Mouse (Mus musculus): Measurements from ENCODE around the gene Fabp7. TPM values are rescaled to one million over a fixed set of nuclear protein-coding genes. Genes with fewer than 3 reads are reported as not detected.

Fabp7 gene
- polyA plus RNA-seq, 1 experiment from 2014 or later: 1.7 TPM

DNA sequence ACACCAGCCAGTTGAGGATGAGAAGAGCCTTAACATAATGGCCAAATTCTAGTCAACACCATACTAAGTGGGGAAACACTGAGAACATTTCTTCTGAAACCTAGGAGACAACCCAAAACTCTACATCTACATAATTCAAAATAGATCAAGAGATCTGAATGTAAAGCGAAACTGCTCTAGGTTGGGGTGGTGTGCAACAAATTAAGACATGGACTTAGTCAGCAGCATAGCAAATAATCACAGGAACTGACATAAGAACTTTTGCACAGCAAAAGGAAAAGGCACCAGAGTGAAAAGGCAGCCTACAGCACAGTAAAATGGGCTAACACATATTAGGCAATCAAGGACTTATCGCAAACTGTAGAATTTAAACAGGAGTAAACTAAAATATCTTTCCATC, 34.5 kb downstream of the Fabp7 start:
- Histone ChIP-seq H3K27ac (ENCODE audit: low read length) (no peak overlapping the region), H3K4me2 (ENCODE audit: low read depth, low read length) (no peak overlapping the region), H3K4me3 (ENCODE audit: low read depth, low read length) (no peak overlapping the region), H3K9me3 (replicated peaks; ENCODE audit: control insufficient read depth, low read length) (no peaks in the 10 kb centered on the region), H3K36me3 (ENCODE audit: control insufficient read depth, insufficient read depth) (no peaks in the 10 kb centered on the region), H3K27me3 (ENCODE audit: control insufficient read depth, insufficient read depth, low read depth, low read length) (no peaks in the 10 kb centered on the region), H3K9ac (ENCODE audit: low read depth, low read length) (no peak overlapping the region), H3K4me1 (ENCODE audit: control insufficient read depth, low read depth, low read length) (no peaks in the 10 kb centered on the region)
- WGBS (ENCODE audit: insufficient replicate concordance): 80% methylated on average over 2 of the region's 2 CpGs
- no peak for ATAC-seq (ENCODE audit: low read depth)

DNA sequence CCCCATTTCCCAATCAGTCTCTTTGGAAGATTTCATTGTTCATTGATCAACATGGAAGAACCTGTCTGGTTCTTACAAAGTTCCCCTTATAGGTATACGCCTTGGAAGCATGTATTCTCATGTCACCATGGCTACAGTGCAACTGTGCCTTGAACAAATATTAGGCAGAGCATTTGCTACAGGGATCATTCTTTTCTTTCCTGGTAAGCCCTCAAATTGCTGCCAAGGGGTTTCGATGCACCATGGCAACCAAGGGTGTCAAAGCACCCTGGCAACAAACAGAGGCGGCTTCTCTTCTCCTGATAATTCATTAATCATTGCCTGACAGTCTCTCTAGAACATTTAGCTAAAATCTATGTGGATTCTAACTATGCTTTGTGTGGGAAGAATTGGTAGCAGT, 37.8 kb downstream of the Fabp7 start:
- no peaks in the 10 kb centered on the region for H3K36me3 ChIP-seq (ENCODE audit: control insufficient read depth, insufficient read depth)
- no peaks in the 10 kb centered on the region for H3K27me3 ChIP-seq (ENCODE audit: control insufficient read depth, insufficient read depth, low read depth, low read length)
- no peaks in the 10 kb centered on the region for H3K4me1 ChIP-seq (ENCODE audit: control insufficient read depth, low read depth, low read length)
- no peak overlapping the region for H3K9ac ChIP-seq (ENCODE audit: low read depth, low read length)
- no peak overlapping the region for H3K4me3 ChIP-seq (ENCODE audit: low read depth, low read length)
- ATAC-seq (ENCODE audit: low read depth): no peak
- H3K27ac ChIP-seq (ENCODE audit: low read length): no peak overlapping the region
- no peaks in the 10 kb centered on the region for H3K9me3 ChIP-seq (replicated peaks; ENCODE audit: control insufficient read depth, low read length)
- no peak overlapping the region for H3K4me2 ChIP-seq (ENCODE audit: low read depth, low read length)
- WGBS (ENCODE audit: insufficient replicate concordance): 37% methylated on average over 3 of the region's 3 CpGs

DNA sequence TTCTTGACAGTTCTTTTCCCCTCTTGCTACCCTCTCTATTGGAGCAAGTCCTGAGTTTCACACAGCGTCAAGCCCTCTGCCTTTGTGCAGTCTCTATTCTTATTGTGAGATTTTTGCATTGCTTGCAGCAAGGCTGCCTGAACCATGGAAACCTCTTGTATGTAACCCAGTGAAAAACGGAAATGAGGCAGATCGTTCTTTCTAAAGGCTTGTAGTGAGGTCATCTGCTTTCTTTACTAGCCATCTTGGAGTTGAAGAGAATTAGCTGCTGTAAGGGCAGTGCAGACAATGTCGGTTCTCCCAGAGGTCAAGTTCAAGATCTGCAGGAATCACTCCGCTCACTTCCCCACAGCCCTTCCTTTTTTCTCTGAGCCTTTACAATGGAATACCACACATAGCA, 44.0 kb downstream of the Fabp7 start:
- H3K9ac ChIP-seq (ENCODE audit: low read depth, low read length): no peak overlapping the region
- H3K9me3 ChIP-seq (replicated peaks; ENCODE audit: control insufficient read depth, low read length): no peaks in the 10 kb centered on the region
- no peak for ATAC-seq (ENCODE audit: low read depth)

DNA sequence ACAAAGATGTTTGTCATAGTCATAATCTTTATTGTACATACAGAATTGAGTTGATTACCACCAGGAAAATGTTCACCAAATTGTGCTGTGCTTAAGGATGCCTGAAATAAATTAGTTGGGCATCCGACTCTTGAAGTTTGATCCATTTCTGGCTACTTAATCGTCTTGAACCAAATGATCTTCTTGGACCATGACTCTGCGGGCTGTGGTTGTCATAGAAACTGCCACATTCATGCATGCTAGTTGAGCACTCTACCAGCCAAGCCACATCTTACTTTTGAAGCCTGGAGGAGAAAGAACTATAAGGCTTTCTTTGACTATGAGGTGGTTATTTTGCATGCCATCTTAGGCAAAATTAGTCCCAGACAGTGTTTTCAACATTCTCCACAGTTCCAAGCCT, 44.9 kb downstream of the Fabp7 start:
- Histone ChIP-seq H3K4me1 (ENCODE audit: control insufficient read depth, low read depth, low read length) (no peaks in the 10 kb centered on the region), H3K9ac (ENCODE audit: low read depth, low read length) (no peak overlapping the region), H3K9me3 (replicated peaks; ENCODE audit: control insufficient read depth, low read length) (no peaks in the 10 kb centered on the region), H3K4me3 (ENCODE audit: low read depth, low read length) (no peak overlapping the region), H3K4me2 (ENCODE audit: low read depth, low read length) (no peak overlapping the region), H3K36me3 (ENCODE audit: control insufficient read depth, insufficient read depth) (no peaks in the 10 kb centered on the region), H3K27me3 (ENCODE audit: control insufficient read depth, insufficient read depth, low read depth, low read length) (no peaks in the 10 kb centered on the region), H3K27ac (ENCODE audit: low read length) (no peak overlapping the region)
- 66% methylated on average over 3 of the region's 3 CpGs for WGBS (ENCODE audit: insufficient replicate concordance)
- ATAC-seq (ENCODE audit: low read depth): no peak

More for the DNA sequence above, 44.0 kb downstream of the Fabp7 start:
- Histone ChIP-seq H3K4me3 (ENCODE audit: low read depth, low read length) (no peak overlapping the region), H3K27ac (ENCODE audit: low read length) (no peak overlapping the region), H3K36me3 (ENCODE audit: control insufficient read depth, insufficient read depth) (no peaks in the 10 kb centered on the region), H3K4me2 (ENCODE audit: low read depth, low read length) (no peak overlapping the region), H3K27me3 (ENCODE audit: control insufficient read depth, insufficient read depth, low read depth, low read length) (no peaks in the 10 kb centered on the region), H3K4me1 (ENCODE audit: control insufficient read depth, low read depth, low read length) (no peaks in the 10 kb centered on the region)
- WGBS (ENCODE audit: insufficient replicate concordance): 56% methylated on average over 5 of the region's 5 CpGs

DNA sequence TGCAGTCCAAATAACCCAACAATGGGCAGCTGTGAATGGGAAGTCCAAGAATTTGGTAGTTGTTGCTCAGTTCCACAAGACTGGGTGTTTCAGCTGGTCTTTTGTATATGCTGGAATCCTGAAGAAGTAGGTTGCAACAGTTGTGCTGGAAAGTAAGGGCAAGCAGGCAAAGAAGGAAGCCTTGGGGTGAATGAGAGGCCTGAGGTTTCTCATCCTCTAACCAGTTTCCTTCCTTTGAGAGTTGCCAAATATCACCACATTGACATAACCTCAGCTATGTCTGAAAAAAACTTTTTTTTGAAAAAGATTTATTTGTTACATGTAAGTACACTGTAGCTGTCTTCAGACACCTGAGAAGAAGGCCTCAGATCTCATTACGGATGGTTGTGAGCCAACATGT, 50.4 kb downstream of the Fabp7 start:
- no peaks in the 10 kb centered on the region for H3K27me3 ChIP-seq (ENCODE audit: control insufficient read depth, insufficient read depth, low read depth, low read length)
- WGBS (ENCODE audit: insufficient replicate concordance): 83% methylated on average over 1 of the region's 1 CpGs
- no peaks in the 10 kb centered on the region for H3K4me1 ChIP-seq (ENCODE audit: control insufficient read depth, low read depth, low read length)
- no peak overlapping the region for H3K4me2 ChIP-seq (ENCODE audit: low read depth, low read length)
- H3K4me3 ChIP-seq (ENCODE audit: low read depth, low read length): no peak overlapping the region
- ATAC-seq (ENCODE audit: low read depth): no peak
- H3K27ac ChIP-seq (ENCODE audit: low read length): no peak overlapping the region
- no peaks in the 10 kb centered on the region for H3K36me3 ChIP-seq (ENCODE audit: control insufficient read depth, insufficient read depth)
- H3K9ac ChIP-seq (ENCODE audit: low read depth, low read length): no peak overlapping the region
- no peaks in the 10 kb centered on the region for H3K9me3 ChIP-seq (replicated peaks; ENCODE audit: control insufficient read depth, low read length)

DNA sequence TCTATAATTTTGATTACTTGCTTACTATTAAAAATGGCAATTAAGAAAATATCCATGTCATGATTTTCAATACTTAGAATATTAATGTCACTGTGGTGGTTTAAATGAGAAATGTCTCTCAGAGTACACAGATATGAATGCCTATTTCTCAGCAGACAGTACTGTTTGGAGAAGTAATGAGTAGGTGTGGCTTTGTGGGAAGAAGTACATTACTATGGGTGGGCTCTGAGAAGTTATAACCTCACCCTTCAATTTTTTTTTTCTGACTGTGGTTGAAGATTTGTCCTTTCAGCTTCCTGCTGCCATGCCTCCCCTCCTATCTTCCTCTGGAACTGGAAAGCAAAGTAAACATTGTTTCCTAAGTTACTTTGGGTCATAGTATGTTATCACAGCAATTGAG, 51.3 kb downstream of the Fabp7 start:
- Histone ChIP-seq H3K9me3 (replicated peaks; ENCODE audit: control insufficient read depth, low read length) (no peaks in the 10 kb centered on the region), H3K9ac (ENCODE audit: low read depth, low read length) (no peak overlapping the region), H3K27ac (ENCODE audit: low read length) (no peak overlapping the region), H3K4me3 (ENCODE audit: low read depth, low read length) (no peak overlapping the region), H3K36me3 (ENCODE audit: control insufficient read depth, insufficient read depth) (no peaks in the 10 kb centered on the region), H3K4me2 (ENCODE audit: low read depth, low read length) (no peak overlapping the region), H3K27me3 (ENCODE audit: control insufficient read depth, insufficient read depth, low read depth, low read length) (no peaks in the 10 kb centered on the region), H3K4me1 (ENCODE audit: control insufficient read depth, low read depth, low read length) (no peaks in the 10 kb centered on the region)
- ATAC-seq (ENCODE audit: low read depth): no peak

Other genes with a start within 250 kb of the Fabp7 start
- 0.95 and 1.5 TPM in 2 replicates for gene Pkib, start 152.9 kb upstream of the Fabp7 start, polyA plus RNA-seq (2015; fragmentation: Nextera tagmentation; extraction: Ambion mirVana)
- gene Smpdl3a, start 9.5 kb downstream of the Fabp7 start, polyA plus RNA-seq (2015; fragmentation: Nextera tagmentation; extraction: Ambion mirVana): 28.3 and 29.0 TPM in 2 replicates